Mouse (Mus musculus): ENCODE data around the gene Lrrc55. TPM values are rescaled to one million over a fixed set of nuclear protein-coding genes. Genes with fewer than 3 reads are reported as not detected.
A peak's percentile ranks its signal among the peaks of the same experiment; 100 is the strongest.

Lrrc55 gene
- total RNA-seq, 1 experiment from 2014 or later = not detected

- ATAC-seq (replicated peaks in 1 of 2; ENCODE audit: insufficient read depth in 1 of 2, low FRiP score in 2 of 2, low TSS enrichment in 1 of 2, low read depth in 1 of 2, poor library complexity in 2 of 2, severe bottlenecking in 2 of 2) = no peak
These were observed 18.7 kb downstream of the Lrrc55 start for GRCm38 (mm10) chr2:85178139-85178800.

DNA sequence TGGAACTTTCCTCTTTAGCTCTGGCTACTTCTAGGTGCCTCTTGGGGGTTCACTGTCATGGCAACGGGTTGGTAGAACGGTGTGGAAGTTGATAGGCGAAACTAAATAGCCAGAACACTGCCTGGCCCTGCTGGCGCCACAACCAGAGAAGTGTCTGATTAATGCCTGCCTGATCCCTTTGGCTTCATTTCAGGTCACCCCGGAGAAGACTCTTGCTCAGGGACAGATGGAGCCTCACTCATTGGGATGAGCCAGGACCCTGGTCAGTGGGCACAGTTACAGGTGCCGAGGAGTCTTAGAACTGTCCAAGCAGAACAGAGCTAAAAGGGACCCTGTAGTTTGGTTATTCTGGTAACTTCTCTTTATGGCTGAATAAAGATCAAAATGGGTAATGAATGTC is 23.5 kb downstream of the Lrrc55 start:
- 0 out of 4 replicates have a peak, but pooled peaks of 1 of the 2 experiments have one; percentile 22 for ATAC-seq (replicated peaks in 1 of 2; ENCODE audit: insufficient read depth in 1 of 2, low FRiP score in 2 of 2, low TSS enrichment in 1 of 2, low read depth in 1 of 2, poor library complexity in 2 of 2, severe bottlenecking in 2 of 2)

DNA sequence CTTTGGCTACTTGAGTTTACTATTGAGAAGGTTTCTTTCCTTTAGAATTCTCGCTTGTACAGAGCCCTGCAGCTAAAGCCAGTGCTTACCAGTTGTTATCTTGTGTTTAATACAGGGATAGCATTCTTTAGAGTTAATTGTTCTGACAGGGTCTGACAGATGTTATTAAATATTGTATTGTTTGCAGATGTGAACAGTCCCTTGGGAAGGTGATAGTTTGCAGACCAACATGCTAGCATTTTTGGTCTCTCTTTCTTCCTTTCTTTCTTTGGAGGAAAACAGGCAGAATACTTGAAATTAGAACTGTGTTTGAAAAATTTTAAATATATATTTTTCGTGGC is 24.3 kb downstream of the Lrrc55 start:
- ATAC-seq (replicated peaks in 1 of 2; ENCODE audit: insufficient read depth in 1 of 2, low FRiP score in 2 of 2, low TSS enrichment in 1 of 2, low read depth in 1 of 2, poor library complexity in 2 of 2, severe bottlenecking in 2 of 2) = no peak

- ATAC-seq (replicated peaks in 1 of 2; ENCODE audit: insufficient read depth in 1 of 2, low FRiP score in 2 of 2, low TSS enrichment in 1 of 2, low read depth in 1 of 2, poor library complexity in 2 of 2, severe bottlenecking in 2 of 2) = no peak
These were observed 24.8 kb downstream of the Lrrc55 start for GRCm38 (mm10) chr2:85172071-85172762.

DNA sequence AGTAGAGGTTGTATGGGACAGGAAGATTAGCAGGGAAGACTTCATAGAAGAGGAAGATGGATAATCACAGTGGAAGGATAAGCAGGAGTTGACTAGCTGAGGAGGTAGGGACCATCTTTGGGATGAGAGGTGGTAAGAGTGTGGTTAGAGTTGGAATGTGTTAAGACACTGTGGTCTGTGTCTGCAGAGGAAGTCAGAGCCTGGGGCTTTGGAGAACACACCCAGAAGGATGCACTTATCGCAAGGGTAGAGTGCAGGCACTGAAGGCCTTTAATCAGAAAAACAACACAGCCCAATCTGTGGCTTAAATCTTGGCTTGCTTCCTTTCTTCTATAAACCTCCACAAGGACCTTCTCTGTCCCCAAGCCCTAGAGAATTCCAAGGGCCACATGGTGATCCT is 28.7 kb downstream of the Lrrc55 start:
- no peak; a peak in 1 of 4 replicates for ATAC-seq (replicated peaks in 1 of 2; ENCODE audit: insufficient read depth in 1 of 2, low FRiP score in 2 of 2, low TSS enrichment in 1 of 2, low read depth in 1 of 2, poor library complexity in 2 of 2, severe bottlenecking in 2 of 2)

DNA sequence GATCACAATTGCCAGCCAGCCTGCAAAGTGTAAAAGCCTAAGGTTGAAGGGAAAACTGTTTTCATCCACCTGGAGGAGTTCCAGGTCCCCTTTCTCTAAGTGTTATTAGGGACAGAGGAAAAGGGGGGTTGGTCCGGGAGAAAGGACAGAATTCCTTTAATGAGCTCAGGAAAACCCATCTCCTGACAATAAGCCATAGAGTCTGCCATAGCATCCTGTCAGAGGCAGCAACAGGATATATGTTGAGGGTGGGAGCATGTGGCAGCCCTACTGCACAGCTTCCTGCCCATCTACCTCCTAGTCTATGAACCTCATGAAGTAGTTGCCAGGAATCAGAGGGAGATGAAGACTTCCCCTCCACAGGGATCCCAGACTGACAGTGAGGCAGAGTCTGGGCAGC is 29.4 kb downstream of the Lrrc55 start:
- no peak for ATAC-seq (replicated peaks in 1 of 2; ENCODE audit: insufficient read depth in 1 of 2, low FRiP score in 2 of 2, low TSS enrichment in 1 of 2, low read depth in 1 of 2, poor library complexity in 2 of 2, severe bottlenecking in 2 of 2)

- ATAC-seq (replicated peaks in 1 of 2; ENCODE audit: insufficient read depth in 1 of 2, low FRiP score in 2 of 2, low TSS enrichment in 1 of 2, low read depth in 1 of 2, poor library complexity in 2 of 2, severe bottlenecking in 2 of 2) = no peak
These were observed 33.5 kb downstream of the Lrrc55 start for GRCm38 (mm10) chr2:85163311-85164047.

GRCm38 (mm10) chr2:85161638-85162093 is 35.3 kb downstream of the Lrrc55 start:
- no peak for ATAC-seq (replicated peaks in 1 of 2; ENCODE audit: insufficient read depth in 1 of 2, low FRiP score in 2 of 2, low TSS enrichment in 1 of 2, low read depth in 1 of 2, poor library complexity in 2 of 2, severe bottlenecking in 2 of 2)

- no peak for ATAC-seq (replicated peaks in 1 of 2; ENCODE audit: insufficient read depth in 1 of 2, low FRiP score in 2 of 2, low TSS enrichment in 1 of 2, low read depth in 1 of 2, poor library complexity in 2 of 2, severe bottlenecking in 2 of 2)
These were observed 35.9 kb downstream of the Lrrc55 start for GRCm38 (mm10) chr2:85160901-85161637.

DNA sequence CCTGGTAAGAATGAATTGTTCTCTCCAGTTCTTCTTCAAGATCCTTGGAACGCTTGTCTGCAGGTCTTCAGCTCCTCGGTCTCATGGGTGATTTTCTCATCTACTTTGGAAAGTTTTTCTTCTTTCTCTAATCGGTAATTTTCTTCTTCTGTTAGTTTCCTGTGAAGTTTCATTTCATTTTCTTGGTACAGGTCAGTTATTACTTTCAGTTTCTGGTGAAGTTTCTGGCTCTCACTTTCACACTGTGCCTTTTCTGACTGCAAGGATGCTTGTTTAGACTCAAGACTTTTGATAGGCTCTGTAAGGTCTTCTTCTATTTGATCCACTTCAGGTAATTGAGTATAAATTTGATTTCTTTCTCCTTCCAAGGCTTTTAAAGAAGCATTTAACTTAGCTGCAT is 39.6 kb downstream of the Lrrc55 start:
- no peak for ATAC-seq (replicated peaks in 1 of 2; ENCODE audit: insufficient read depth in 1 of 2, low FRiP score in 2 of 2, low TSS enrichment in 1 of 2, low read depth in 1 of 2, poor library complexity in 2 of 2, severe bottlenecking in 2 of 2)

GRCm38 (mm10) chr2:85156136-85156535 is 40.9 kb downstream of the Lrrc55 start:
- ATAC-seq (replicated peaks in 1 of 2; ENCODE audit: insufficient read depth in 1 of 2, low FRiP score in 2 of 2, low TSS enrichment in 1 of 2, low read depth in 1 of 2, poor library complexity in 2 of 2, severe bottlenecking in 2 of 2) = no peak

- ATAC-seq (replicated peaks in 1 of 2; ENCODE audit: insufficient read depth in 1 of 2, low FRiP score in 2 of 2, low TSS enrichment in 1 of 2, low read depth in 1 of 2, poor library complexity in 2 of 2, severe bottlenecking in 2 of 2) = no peak
These were observed 41.7 kb downstream of the Lrrc55 start for GRCm38 (mm10) chr2:85155334-85155733.

DNA sequence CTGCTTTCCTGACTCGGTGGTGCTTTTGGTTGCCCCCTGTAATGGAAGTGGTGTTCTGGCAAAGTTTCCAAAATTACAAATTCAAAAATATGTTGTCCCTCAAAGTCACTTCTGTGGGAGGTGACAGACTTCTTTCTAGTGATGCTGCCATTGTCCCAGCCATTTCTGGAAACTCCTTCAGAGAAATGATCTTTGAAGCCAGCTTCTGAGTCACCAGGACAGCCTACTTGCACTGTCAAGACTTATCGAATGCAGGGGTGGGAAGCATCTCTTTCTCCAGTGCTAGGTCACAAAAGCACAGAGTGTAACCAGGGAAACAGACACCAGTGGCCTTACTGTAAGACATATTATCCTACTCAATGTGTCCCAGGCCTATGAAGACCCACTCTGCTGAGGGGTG is 45.8 kb downstream of the Lrrc55 start:
- ATAC-seq (replicated peaks in 1 of 2; ENCODE audit: insufficient read depth in 1 of 2, low FRiP score in 2 of 2, low TSS enrichment in 1 of 2, low read depth in 1 of 2, poor library complexity in 2 of 2, severe bottlenecking in 2 of 2) = no peak

DNA sequence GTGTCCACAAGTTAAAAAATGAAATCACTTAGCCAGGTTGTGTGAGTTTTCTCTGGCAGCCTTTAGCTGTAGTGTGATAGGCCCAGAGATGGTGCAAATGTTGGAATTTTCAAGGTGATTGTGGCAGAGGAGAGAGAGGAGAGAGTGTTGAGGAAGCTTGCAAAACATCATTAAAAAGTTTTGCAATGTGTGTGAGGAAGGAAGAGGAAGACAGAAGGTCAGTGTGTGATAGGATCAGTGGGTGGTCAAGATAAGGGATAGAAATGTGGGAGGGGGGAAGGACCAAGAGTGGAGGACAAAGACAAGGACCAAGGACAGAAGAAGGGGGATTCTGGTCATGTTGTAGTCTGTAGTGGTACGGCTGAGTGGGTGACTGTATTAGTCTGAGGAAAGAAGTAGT is 46.6 kb downstream of the Lrrc55 start:
- ATAC-seq (replicated peaks in 1 of 2; ENCODE audit: insufficient read depth in 1 of 2, low FRiP score in 2 of 2, low TSS enrichment in 1 of 2, low read depth in 1 of 2, poor library complexity in 2 of 2, severe bottlenecking in 2 of 2) = 0 out of 4 replicates have a peak, but pooled peaks of 1 of the 2 experiments have one; percentile 14

GRCm38 (mm10) chr2:85147481-85147880 is 49.5 kb downstream of the Lrrc55 start:
- no peak for ATAC-seq (replicated peaks in 1 of 2; ENCODE audit: insufficient read depth in 1 of 2, low FRiP score in 2 of 2, low TSS enrichment in 1 of 2, low read depth in 1 of 2, poor library complexity in 2 of 2, severe bottlenecking in 2 of 2)

DNA sequence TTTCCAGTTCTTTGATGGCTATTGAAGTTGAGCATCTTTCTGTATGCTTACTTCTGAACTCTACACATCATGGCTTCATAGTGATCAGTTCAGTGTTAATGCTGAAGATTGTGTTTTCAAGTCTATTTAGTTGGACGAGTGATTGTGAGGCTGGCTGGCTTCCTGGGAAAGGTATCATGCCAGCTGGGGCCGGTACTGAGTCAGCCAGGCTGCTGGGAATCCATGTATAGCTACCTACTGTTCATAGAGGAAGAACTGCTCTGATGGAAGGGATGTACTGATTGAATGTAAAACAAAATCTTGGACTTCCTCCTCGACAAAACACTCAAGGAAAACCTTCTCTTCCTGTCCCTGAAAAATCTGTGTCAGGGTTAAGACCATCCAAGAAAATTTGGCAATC is 51.7 kb downstream of the Lrrc55 start:
- ATAC-seq (replicated peaks in 1 of 2; ENCODE audit: insufficient read depth in 1 of 2, low FRiP score in 2 of 2, low TSS enrichment in 1 of 2, low read depth in 1 of 2, poor library complexity in 2 of 2, severe bottlenecking in 2 of 2) = no peak

GRCm38 (mm10) chr2:85144908-85145307 is 52.1 kb downstream of the Lrrc55 start:
- no peak for ATAC-seq (replicated peaks in 1 of 2; ENCODE audit: insufficient read depth in 1 of 2, low FRiP score in 2 of 2, low TSS enrichment in 1 of 2, low read depth in 1 of 2, poor library complexity in 2 of 2, severe bottlenecking in 2 of 2)

GRCm38 (mm10) chr2:85140833-85141232 is 56.2 kb downstream of the Lrrc55 start:
- no peak for ATAC-seq (replicated peaks in 1 of 2; ENCODE audit: insufficient read depth in 1 of 2, low FRiP score in 2 of 2, low TSS enrichment in 1 of 2, low read depth in 1 of 2, poor library complexity in 2 of 2, severe bottlenecking in 2 of 2)

Data from hematopoietic stem cell, adult 5-6 weeks (primary cell).